Mouse (Mus musculus): Measurements from ENCODE around the gene Tnn.

Tnn gene

DNA sequence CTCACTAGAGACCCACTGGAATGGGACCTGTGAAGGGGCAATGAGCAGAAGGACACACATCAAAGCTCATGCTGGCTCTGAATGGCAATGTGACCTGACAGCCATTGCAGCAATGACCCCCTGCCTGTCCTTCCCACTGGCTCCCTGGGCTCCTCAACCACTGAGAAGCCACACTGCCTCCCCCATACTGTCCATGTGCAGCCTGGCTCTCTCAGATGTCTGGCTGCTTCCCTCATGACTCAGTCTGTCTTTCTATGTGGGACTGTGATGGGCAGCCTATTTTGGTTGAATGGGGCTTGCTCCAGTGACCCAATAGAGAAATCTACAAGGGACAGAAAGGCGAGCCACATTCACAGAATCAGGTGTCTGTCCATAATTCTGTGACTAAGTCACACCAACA, 70.7 kb downstream of the Tnn start:
- DNase-seq (ENCODE audit: low spot score in 2 of 2), result no peak

DNA sequence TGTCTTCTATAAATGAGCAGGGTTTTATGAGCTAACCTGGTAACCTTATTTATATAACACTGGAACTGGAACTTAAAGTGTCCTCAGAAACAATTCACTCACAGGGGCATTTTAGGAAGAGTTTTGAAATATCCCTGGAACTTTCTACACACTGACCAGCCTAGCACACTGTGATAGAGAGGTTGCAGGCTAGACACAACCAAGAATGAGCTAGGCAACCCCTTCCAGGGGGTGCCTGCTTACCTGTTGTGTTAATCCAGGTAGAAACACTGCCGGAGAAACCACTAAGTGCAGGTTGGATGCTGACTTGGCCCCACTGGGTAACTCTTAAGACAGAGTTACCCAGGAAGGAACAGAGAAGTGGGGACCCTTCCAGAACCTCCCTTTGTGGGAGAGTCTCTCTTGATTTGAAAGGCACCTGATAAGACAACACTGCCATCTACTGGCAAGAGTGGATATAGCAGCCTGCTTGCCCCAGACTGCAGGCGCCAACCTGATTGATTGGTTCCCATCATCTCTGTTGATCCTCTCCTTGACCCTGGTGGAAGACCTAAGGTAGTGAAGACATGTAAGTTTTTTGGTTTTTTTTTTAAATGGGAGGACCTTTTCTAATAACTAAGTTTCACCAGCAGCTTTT, 72.5 kb downstream of the Tnn start:
- peak; percentile 71 to 79 for DNase-seq (ENCODE audit: low spot score in 2 of 2)

DNA sequence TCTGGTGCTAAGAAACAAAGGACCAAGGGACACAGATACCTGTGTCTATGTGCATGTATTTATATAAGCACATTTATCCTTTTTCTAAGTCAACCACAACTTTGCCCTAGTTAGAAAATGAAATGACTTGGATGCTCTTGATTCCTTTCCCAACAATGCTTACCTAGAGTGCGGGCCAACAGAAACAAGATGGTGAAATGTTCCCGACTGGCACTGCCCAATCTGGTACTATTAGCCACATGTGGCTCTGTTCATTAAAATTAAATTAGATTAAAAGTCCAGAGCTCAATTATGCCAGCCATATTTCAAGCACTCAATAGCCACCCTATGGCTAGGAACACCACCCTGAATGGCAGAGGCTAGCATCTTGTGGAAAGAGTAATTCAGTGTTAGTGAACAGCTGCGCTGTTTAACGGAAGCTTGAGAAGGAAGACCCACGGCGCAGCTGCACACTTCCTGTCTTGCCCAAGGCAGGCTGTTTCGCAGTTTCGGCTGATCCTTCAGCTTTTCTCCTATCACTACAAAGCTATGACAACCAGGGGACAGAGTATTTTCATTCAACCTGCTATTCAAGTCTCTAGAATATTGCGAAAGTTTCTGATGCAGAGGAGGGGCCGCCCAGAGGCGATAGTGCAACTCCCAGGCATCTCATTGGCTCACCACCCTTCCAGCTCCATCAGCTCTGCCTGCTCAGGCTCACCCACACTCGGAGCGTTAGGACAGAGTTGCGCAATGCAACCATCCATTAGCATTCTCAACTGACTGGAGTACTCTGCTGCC, 74.3 kb downstream of the Tnn start:
- DNase-seq (ENCODE audit: low spot score in 2 of 2), result peak; percentile 52 to 61

DNA sequence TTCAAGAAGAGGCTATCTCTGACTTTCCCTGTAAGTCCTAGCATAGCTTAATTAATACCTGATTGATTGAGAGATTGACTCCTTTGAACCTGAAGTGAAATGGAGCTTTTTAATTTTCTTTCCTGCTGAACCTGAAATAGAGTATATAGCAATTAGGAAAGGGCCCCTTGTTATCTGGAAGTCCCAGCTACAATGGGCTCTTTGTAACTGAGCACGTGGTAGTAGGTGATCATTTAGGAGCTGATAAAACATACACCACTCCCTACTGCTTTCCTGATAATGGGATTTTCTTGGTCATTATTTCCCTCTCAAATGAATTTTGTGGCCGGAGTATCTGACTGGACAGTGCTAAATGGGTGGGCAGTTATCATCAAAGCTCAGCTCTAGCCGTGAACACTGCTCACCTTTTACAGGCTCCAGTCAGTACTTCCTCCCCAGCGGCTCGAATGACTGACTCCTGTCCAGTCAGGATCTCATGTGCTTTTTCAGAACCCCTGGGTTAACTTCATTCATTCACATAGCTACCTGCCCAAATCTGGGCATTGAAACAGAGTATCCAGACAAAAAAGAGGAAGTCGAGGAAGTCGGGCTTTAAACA, 88.7 kb downstream of the Tnn start:
- no peak for DNase-seq (ENCODE audit: low spot score in 2 of 2)

DNA sequence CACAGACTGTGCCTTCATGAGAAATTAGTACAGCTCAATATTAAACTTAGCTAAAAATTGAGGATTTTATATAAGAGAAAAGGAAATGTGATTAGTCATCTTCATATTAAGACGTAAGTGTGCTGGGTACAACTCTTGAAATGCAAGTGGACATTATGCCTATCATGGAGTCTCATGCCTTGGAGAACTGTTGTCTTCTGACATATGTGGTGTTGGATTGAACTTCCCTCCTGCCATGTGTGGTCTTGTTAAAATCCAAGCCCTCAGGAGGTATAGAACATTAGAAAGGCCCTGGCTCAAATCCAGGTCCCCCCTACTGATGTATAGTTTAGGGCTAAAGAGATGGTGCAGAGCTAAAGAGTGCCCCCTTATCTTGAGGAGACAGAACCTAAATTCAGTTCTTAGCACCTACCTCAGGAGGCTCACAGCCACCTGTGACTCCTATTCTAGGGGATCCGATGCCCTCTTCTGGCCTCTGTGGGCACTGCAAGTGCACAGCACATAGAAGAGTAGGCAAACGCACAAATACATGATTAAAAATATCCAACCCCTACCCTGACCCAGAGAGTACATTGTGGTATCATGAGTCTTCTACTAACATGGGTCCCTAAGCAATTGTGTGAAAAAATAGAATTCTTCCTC, 91.5 kb downstream of the Tnn start:
- peak; percentile 53 to 71 for DNase-seq (ENCODE audit: low spot score in 2 of 2)

DNA sequence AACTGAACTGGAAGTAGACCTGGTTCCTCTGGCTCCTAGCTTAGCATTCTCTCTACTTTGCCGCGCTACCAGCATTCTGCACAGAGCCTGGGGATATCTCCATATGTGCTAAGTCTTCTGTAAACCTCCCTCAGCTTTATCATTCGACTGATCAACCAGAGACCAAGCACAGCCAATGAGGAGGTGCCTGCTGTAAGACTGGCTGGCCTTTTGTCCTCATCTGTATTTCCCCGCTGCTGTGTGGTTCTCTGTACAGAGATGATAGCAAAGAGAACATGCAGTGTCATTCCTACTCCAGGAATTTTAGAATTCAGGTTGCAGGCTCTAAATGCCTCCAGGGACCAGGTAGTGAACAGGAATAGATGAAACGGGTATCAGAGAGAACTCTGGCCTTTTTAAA, 92.1 kb downstream of the Tnn start:
- peak in 1 of 2 experiments; percentile 29 for DNase-seq (ENCODE audit: low spot score in 2 of 2)

DNA sequence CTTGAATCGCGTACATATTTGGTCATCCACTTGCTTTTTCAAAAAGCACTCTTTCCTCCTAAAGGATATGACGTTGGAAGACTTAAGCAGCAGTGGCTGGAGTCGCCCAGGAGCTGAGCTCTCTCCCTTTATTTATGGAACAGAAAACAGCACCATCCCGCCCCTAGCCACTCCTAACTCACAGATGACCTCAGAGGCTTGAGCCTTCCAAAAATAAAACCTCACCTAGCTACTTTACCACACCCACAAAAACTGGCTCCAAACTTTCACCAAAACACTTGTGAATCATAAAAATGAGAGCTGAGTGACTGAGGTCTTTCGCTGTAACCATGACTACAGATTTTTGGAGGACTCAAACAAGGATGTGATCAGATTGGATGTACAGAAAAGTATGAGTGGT, 92.8 kb downstream of the Tnn start:
- no peak for DNase-seq (ENCODE audit: low spot score in 2 of 2)

DNA sequence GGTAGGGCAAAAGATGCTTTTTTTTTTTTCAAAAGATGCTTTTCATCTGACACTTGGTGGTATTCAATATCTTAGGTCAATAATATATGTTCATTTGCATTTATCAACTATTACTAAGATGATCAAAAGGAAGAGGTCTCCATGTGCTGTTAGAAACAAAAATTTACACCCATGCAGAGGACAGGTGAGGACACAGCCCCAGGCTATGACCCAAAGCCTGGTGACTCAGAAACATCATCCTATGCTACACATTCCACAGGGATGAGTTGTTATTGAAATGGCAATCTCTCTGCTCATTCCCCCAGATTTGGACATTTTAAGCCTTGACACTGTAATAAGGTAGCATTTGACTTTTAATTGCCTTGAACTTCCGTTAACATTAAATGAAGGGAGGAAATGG, 93.5 kb downstream of the Tnn start:
- no peak for DNase-seq (ENCODE audit: low spot score in 2 of 2)

DNA sequence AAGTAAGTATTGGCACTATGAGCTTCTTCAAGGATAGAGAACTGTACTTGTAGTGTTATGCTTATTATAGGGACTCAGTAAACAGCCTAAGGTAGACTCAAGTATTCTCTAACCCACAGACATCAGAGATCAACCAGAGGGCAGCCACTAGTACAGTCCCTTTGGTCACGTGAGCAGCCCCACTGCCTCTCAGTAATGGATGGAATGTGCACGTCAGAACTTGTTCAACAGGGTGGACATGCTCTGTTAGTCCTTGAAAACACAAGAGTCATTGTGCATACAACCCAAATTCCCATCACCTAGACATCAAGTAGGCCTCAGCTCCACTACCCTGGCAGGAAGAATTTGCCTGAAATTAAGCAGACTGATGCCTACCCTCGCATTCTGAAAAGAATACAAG, 95.7 kb downstream of the Tnn start:
- DNase-seq (ENCODE audit: low spot score in 2 of 2), result no peak

DNA sequence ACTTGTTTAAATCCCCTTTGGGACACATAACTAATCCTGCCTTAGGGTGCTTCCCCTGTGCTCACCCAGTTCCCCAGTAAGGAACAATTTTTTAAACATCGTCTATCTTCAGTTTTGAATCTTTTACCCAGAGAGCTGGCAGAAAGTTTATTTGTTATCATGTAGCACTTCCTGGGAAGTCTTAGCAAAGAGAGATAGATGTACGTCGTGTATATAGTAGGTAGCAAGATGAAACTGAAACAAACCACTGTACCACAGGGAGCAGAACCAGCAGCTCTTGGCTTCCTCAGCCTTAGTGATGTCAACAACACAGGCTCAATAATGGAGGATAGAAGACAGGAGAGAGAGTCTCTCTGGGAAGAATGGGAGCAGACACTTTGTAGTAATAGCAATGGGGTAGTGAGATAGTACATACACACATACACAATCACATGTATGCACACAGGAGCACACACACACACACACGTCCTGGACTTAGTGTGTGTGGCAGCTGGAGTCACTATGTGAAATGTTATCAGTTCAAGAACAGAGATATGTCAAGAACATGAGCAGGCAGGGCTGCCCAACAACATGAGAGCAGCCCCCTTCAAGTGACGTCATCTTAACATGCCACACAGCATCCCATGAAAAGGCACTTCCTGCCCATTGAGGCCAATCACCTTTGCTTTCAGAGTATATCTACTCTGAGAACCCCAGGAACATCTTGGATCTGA, 98.9 kb downstream of the Tnn start:
- DNase-seq (ENCODE audit: low spot score in 2 of 2), result peak in 1 of 2 experiments; percentile 44

DNA sequence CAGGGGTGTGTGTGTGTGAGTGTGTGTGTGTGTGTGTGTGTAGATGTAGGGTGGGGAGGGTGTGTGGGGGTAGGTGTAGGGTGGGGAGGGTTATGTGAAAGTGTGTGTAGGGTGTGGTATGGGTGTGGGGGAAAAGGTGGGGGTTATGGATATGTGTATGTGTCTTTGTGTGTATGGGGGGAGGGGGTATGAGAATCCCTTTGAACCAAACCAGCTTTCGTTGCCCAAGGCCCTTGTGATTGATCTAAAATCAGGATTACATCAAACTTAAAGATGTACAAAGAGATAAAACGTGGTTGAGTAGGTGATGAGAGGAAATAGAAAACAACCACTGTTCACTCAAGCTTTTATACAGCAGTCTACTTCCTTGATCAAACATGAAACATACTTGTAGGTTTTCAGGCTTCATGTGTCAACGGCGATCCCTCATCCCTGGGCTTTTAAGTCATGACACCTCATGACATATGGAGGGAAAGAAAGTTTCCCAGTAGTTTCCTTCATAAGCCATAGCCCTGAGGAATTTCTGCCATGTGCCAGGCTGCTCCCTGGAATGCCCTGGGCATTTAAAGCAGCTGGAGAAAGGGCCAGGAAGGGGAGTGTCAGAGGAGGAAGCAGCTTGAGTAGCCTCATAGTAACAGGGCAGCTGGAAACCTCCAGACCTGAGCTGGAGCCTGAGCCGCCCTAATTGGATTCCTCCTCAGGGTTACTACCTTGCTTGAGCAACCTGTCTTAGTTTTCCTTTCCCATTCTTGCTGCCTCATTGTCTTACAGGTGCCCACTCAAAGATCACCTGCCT, 99.7 kb downstream of the Tnn start:
- DNase-seq (ENCODE audit: low spot score in 2 of 2), result peak in 1 of 2 experiments; percentile 54

DNA sequence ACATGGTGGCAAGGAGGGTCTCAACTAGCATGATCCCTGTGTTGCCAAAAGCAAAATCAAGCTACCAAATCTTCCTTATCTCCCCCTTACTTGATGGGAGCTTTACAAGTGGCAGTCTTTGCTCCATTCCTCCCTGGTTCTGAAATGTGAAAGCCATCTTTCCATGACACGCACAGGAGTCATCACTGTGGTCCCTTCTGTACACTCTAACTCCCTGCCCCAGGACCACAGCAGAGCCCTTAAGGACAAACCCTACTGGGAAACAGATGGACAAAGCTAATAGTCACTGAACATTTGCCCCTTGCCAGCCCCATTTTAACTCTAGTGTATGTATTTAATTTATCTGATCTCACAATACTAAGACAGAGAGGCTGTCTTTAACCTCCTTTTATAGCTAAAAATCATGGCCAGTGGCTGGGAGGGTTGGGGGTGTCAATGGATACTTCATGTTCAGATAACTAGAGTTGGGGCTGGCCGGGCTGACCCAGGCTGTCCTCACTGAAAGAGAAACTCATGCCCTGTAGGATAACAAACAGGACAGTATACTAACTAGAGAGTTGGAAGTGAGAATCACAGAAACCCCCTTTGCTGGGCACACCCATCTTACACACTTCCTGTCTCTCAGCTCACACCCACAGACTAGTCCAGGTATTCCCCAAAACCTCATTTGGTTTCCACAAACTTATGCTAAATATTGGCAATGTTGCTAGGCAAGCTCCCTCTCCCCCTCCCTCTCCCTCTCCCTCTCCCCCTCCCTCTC, 100.6 kb downstream of the Tnn start:
- DNase-seq (ENCODE audit: low spot score in 2 of 2), result peak; percentile 75 to 77

DNA sequence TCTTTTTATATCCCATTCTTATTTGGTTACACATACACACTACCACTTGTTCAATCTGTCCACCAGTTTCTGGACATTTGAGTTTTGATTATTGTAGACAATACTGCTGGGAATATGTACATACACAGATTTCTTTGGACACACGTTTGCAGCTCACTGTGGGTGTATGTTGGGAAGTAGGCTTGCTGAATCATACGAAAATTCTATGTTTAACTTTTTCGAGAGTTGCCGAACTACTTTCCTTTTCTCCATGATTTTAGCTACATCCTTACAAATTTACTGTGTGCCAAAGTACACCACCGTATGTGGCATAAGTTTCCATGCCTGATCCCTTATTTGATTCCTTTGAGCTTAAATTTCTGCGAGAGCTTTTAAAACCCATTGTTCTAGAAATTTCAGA, 102.5 kb downstream of the Tnn start:
- no peak for DNase-seq (ENCODE audit: low spot score in 2 of 2)

DNA sequence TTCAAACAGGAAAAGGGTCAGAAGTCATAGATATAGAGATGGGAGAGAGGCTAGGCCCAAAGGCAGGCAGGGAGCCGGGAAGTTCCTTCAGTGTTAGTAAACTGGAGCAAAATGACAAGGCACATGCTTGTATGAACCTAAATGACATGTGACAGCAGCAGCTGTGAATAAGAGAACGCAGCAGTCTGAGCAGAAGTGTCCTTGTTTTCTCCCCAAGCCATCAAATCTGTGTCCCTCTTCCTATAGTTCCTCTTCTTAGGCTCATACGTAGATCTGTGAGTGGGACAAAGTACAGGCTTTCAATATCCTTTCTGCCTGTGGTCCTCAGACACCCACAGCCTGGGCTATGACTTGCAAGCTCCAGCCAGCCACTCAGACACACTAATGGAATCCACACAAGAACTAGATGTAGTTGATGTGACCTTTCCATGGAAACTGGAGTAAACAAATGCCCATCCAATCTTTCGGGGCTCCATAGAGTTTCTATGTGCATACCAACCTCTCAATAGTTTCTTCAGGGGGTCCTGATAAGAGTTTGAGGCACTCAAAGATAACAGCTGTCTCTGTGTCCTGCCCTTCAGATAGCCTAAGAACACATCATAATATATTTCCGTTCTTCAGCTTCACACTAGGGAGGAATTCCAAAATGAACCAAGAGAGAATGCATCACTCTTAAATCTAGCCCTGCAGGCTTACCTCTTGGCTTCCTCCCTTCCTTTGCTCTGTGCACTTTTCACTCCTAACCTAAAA, 104.1 kb downstream of the Tnn start:
- no peak for DNase-seq (ENCODE audit: low spot score in 2 of 2)

DNA sequence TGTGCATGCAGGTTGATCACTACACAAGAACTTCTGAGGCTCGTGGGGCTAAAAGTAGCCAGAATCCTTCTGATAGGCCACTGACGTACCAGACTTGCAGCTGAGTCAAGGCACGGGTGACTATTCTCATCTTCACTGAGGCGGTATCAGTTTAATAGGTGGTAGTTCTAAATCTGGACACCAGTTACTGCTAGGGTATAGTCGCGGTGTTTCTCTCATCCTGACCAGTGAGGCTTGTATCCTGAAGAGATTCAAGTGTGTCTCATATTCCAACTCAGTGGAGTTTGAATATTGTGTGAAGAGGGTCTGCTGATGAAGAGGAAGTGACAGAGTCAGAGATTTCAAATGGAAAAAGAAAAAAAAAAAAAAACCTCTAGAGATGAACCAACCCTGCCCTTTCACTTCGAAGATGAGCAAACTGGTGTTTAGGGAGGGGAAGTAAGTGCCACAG, 105.9 kb downstream of the Tnn start:
- DNase-seq (ENCODE audit: low spot score in 2 of 2), result peak; percentile 62 to 69

DNA sequence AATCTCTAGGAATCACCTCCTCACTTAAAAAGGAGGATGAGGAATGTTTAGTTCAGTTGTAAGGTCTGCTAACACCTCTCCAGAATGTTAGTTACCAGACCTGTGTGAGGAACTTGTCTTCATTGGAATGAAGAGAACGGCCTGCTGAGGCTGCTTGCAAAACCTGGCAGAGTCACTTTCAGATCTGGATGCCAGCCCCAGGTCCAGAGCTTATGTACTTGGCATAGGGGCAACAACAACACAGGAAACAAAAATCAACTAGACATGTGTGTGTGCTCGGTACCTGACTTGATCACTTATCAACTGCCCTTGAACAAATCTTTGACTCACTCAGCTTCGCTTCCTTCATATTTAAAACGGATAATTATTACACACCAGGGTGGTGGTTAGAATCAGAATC, 106.6 kb downstream of the Tnn start:
- DNase-seq (ENCODE audit: low spot score in 2 of 2), result no peak

DNA sequence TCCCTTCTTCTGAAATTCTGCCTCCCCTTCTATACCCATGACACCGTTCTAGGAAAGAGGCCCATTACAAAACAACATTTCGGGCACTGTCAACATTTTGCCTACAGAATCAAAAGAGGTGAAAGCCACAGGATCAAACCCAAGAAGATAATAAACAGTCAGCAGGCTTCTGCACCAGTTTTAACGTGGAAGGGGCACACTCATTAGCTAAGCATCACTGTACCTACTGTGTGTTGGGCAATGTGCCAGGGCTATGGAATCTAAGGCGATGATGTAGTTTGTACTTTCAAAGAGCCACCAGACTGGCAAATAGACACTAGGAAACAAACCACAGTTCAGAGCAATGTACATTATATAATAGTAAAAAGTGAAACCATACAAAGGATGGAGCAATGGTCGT, 107.4 kb downstream of the Tnn start:
- DNase-seq (ENCODE audit: low spot score in 2 of 2), result peak in 1 of 2 experiments; percentile 33

DNA sequence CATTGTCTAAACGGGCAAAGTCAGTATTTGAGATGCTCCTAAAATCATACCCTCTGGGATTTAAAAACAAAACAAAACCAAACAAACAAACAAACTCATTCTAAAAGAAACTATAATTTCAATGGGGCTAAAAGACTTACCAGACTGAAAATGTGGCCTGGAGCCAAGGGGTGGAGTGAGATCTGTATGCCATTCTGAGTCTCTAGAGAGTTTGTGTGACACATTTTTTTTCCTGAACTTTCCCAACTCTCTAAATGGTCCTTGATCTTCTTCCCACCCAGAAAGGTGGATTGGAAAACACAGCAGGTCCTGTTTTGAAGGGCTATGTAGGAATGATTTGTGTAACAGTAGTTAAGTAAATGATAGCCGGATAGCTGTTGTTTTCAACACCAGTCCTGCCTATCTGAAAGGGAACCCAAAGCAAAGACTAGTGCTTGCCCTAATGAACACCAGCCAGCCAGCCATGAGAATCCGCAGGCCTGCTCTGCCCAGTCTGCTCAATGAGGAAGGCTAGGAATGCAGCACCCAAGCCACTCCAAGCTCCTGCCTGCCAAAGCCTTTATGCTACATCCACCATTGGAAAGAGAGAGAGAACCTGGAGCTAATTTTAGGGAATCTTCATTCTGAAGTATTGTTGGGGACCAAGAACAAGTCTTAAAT, 108.2 kb downstream of the Tnn start:
- DNase-seq (ENCODE audit: low spot score in 2 of 2), result peak in 1 of 2 experiments; percentile 54
